Mouse (Mus musculus): ENCODE measurements around the gene Gm45785. TPM values are rescaled to one million over a fixed set of nuclear protein-coding genes. Genes with fewer than 3 reads are reported as not detected.
"Not testable (repeated sequence)": the region's sequence is repeated elsewhere in the genome, so short reads cannot be mapped to it uniquely, and the experiment has no call there.

Gene Gm45785
- polyA plus RNA-seq (2012; rRNA removed), result 0.19 and 0.21 TPM in 2 replicates

DNA sequence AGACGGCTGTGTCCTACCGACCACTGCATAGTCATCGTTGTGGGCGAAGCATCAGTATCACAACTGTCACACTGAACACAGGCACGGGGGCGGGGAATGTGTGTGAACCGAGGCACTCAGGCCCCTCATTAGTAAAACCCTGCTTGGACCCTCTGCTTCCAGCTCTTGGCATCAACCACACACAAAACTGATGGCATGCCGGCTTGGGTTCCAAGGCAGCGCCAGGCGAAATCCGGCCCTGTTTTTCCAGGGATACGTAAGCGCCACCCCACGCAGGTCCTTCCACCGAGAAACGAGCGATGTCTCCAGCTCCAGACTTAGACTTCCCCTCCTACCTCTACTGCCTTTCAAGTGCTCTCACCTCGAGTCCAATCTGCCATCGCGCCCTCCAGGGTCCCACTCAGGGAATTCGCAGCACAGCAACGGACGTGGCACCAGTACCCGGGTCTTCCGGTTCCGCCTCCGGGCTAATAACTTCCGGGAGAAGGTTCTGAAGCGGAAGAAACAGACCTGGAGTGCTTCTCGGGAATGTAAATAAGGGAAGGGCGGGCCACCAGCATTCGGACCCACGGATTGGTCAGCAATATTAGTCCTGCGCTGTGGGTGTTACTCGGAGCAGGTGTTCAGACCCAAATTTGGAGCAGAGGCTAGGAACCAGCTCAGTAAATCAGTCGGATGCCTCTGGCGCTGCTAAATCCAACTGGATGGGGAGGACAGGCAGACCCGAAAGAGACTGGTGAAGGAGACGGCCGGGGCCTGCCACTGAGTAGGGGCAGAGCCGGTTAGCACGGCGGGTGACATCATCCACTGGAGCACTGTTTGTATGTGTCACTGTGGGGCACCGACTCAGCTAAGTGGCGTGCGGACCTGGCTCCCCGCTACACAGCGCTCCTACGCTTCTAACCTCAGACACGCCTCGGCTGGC, at the start of gene Gm45785:
Gene Gm45785, minus strand, starts transcription at position 472 of the 925 bp plus-strand sequence.
- DNase-seq (ENCODE audit: low read depth), result peak; percentile 96
- TF ChIP-seq CTCF (IDR thresholded peaks at IDR 0.05; ENCODE audit: borderline replicate concordance, extremely low read depth, insufficient read depth, insufficient read length) (no peak), POLR2A (IDR thresholded peaks at IDR 0.05; ENCODE audit: borderline replicate concordance, extremely low read depth, insufficient read depth, insufficient read length, poor library complexity, severe bottlenecking) (no peak; the same call in 1 of the 2 replicates)

DNA sequence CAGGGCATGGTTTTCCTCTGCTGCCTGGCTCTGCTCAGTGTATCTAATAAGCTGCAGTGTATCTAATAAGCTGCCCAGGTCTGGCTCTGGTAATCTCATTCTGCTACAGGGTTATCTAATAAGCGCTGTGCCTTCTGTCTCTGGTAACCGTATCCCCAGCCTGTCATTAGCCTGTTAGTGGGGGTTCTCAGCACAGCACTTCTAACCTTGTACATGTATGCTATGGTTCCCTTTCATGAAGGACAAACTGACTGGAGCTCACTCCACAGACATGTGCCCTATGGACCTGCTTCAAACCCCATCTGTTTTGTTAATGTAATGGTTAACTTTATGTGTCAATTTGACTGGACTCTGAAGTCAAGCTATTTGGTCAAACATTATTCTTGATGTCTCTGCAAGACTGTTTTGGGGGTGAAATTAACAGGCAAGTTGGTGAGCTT, 49.5 kb upstream of the Gm45785 start:
- TF ChIP-seq POLR2A (IDR thresholded peaks at IDR 0.05; ENCODE audit: borderline replicate concordance, extremely low read depth, insufficient read depth, insufficient read length, poor library complexity, severe bottlenecking) (no peak), CTCF (IDR thresholded peaks at IDR 0.05; ENCODE audit: borderline replicate concordance, extremely low read depth, insufficient read depth, insufficient read length) (no peak)
- DNase-seq (ENCODE audit: low read depth), result no peak

DNA sequence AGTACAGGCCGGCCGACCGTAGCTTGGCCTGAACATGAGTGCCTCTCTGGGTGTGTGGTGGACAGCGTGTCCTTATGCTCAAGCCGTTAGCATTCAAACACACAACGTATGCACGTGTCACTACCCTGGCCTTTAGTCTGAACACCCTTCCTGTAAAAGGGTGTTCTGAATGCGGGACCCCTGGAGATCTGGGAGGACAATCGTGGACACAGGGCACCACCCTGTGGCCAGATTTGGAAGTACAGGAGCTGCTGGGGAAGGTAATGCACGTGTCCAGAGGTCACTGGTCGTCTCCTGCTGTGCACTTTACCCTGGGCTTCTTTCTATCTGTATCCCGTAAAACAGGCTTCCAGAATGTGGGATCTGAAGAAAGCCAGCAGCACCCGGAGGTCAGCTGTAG, 47.1 kb upstream of the Gm45785 start:
- no peak for TF ChIP-seq POLR2A (IDR thresholded peaks at IDR 0.05; ENCODE audit: borderline replicate concordance, extremely low read depth, insufficient read depth, insufficient read length, poor library complexity, severe bottlenecking)
- peak; percentile 92 for TF ChIP-seq CTCF (IDR thresholded peaks at IDR 0.05; ENCODE audit: borderline replicate concordance, extremely low read depth, insufficient read depth, insufficient read length)
- DNase-seq (ENCODE audit: low read depth), result peak; percentile 57

DNA sequence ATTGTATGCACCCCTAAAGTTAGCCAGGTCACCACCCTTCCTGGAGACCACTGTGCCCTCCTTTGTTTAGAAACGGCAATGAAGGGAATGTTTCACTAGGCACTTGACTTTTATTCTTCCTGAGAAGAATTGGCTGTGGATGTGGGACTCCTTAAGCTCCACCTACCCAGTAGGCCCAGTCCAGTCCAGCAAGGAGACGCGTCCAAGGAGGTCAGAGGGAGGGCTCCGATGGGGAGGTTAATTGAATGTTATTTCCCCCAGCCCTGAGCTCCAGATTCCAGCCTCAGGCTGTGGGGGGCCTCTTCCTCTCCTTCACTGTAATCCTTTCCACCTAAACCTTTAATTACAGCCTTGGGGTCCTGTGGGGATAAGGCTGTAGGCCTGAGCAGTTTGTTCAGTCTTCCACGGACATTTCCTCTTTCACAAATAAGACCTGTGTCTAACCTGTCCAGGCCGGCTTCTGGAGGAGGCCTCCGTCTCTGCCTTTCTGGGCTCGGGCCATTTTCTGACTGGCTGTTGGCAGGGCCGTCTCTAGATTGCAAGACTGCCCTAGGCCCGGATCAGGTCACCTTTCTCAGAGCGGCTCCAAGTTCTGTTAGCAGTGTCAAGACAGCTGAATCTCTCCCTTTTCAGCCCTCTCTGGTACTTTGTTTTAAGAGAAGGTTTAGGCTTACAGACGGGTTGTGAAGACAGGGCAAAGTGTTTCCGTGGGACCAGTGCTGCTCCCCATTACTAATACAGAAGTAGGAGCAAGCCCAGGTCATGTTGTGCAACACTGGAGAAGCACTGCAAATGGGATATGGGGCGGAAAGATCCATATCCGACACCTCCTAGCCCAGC, 46.1 kb upstream of the Gm45785 start:
- DNase-seq (ENCODE audit: low read depth), result no peak
- TF ChIP-seq POLR2A (IDR thresholded peaks at IDR 0.05; ENCODE audit: borderline replicate concordance, extremely low read depth, insufficient read depth, insufficient read length, poor library complexity, severe bottlenecking) (no peak), CTCF (IDR thresholded peaks at IDR 0.05; ENCODE audit: borderline replicate concordance, extremely low read depth, insufficient read depth, insufficient read length) (no peak)

DNA sequence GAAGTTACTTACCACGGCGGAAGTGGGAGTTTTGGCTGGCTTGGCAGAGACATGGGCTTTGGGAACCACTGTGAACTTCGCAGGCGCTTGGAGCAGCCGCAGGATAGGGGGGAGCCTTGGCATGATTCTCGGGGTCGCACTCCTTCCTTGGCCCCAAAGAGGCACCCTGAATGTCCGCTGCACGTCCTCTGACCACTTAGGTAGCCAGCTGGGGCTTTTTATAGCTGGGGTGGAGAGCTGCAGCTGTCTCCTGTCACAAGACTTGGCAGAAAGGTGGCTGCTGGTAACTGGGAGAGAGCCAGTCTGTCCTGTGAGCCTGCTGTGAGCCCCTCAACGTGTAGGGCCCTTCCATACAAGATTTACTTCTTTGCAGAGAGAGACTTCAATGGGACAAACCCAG, 44.1 kb upstream of the Gm45785 start, which contains the start of gene Cox8b:
Gene Cox8b, minus strand, starts transcription at position 227 of the 400 bp plus-strand sequence.
- no peak for DNase-seq (ENCODE audit: low read depth)
- TF ChIP-seq POLR2A (IDR thresholded peaks at IDR 0.05; ENCODE audit: borderline replicate concordance, extremely low read depth, insufficient read depth, insufficient read length, poor library complexity, severe bottlenecking) (no peak), CTCF (IDR thresholded peaks at IDR 0.05; ENCODE audit: borderline replicate concordance, extremely low read depth, insufficient read depth, insufficient read length) (no peak)

DNA sequence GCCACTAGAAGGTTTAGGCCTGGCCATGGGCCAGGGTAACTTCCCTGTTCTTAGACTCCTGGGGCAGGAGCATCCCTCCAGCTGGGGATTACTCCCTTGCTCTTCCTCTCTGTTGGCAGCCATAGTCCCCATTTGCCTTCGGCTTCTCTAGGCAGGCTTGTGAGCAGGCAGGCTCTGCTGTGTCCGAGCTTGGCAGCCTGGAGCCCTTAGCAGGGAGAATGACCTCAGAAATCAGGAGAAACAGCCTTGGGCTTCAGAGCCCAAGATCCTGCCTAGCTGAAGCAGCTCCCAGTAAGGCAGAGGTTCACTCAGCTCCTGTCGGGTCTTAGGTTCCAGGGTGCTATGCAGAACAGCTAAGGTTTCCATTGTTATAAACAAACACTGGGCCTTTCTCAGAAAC, 43.0 kb upstream of the Gm45785 start:
- no peak for DNase-seq (ENCODE audit: low read depth)

DNA sequence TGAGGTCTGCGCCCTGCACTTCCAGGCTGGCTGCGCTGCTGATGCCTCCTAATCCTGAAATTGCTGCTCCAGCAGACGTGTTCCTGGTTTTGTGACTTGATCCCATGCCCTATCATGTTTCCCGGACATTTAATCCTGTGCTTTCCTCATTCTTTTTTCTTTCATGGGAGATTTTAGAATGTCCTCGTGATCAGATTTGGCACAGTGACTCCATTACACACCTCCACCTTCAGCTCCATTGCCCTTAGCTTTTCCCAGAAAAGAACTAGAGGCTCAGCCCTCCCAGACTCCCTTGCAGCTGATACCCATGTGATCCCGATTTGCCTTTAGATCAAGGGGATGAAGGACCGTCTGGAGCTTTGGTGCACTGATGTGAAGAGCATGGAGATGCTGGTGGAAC, 41.7 kb upstream of the Gm45785 start:
- TF ChIP-seq POLR2A (IDR thresholded peaks at IDR 0.05; ENCODE audit: borderline replicate concordance, extremely low read depth, insufficient read depth, insufficient read length, poor library complexity, severe bottlenecking) (no peak), CTCF (IDR thresholded peaks at IDR 0.05; ENCODE audit: borderline replicate concordance, extremely low read depth, insufficient read depth, insufficient read length) (no peak)
- no peak for DNase-seq (ENCODE audit: low read depth)

More for the DNA sequence above, 43.0 kb upstream of the Gm45785 start:
- TF ChIP-seq CTCF (IDR thresholded peaks at IDR 0.05; ENCODE audit: borderline replicate concordance, extremely low read depth, insufficient read depth, insufficient read length), result no peak
- no peak for TF ChIP-seq POLR2A (IDR thresholded peaks at IDR 0.05; ENCODE audit: borderline replicate concordance, extremely low read depth, insufficient read depth, insufficient read length, poor library complexity, severe bottlenecking)

DNA sequence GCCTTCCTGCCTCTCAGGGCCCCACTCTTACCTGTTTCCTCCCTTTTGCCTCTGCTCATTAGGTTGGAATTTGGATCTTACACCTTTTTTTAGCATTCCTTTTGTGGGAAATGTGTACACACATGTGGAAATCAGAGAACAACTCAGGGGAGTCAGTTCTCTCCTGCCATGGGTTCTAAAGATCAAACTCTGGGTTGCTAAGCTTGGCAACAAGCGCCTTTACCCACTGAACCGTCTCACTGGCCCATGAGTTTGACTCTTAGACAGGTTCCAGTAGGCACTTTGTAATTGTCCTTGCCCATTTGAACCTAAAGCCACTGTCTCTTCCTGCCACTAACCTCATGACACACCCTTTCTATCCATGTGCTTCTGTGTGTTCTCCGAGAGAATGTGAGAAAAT, 38.5 kb upstream of the Gm45785 start:
- DNase-seq (ENCODE audit: low read depth), result no peak
- no peak for TF ChIP-seq CTCF (IDR thresholded peaks at IDR 0.05; ENCODE audit: borderline replicate concordance, extremely low read depth, insufficient read depth, insufficient read length)
- no peak for TF ChIP-seq POLR2A (IDR thresholded peaks at IDR 0.05; ENCODE audit: borderline replicate concordance, extremely low read depth, insufficient read depth, insufficient read length, poor library complexity, severe bottlenecking)

DNA sequence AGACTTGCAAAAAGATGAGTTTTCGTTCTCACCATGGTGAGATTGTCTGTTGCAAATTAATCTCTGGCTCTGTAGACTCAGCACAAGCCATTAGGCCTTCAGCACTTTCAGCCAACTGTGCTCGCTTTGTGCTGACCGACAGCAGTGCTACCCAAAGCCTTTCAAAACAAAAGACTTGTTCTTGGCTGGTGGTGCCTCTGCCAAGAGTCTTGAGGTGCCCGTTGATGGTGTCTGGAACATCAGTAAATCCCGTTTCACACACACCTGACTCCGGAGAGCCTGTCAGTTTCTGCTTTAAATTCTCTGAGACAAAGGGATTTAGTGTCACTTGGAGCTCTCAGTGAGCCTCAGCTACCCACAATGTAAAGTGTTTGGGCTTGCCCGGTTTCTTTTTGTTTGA, 37.9 kb upstream of the Gm45785 start:
- TF ChIP-seq CTCF (IDR thresholded peaks at IDR 0.05; ENCODE audit: borderline replicate concordance, extremely low read depth, insufficient read depth, insufficient read length) (no peak), POLR2A (IDR thresholded peaks at IDR 0.05; ENCODE audit: borderline replicate concordance, extremely low read depth, insufficient read depth, insufficient read length, poor library complexity, severe bottlenecking) (no peak)
- DNase-seq (ENCODE audit: low read depth), result no peak

DNA sequence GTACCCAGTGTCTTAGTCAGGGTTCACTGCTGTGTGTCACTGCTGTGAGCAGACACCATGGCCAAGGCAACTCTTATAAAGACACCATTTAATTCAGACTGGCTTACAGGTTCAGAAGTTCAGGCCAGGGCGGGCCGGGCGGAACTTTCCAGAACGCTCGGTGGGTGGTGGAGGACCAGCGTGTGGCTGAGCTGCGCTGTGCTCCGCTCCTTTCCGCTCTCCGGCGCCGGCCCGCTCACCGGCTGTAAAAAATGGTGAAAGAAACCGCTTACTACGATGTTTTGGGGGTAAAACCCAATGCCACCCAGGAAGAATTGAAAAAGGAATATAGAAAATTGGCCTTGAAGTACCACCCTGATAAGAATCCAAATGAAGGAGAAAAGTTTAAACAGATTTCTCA, 34.5 kb upstream of the Gm45785 start:
- DNase-seq (ENCODE audit: low read depth), result not testable (repeated sequence)

DNA sequence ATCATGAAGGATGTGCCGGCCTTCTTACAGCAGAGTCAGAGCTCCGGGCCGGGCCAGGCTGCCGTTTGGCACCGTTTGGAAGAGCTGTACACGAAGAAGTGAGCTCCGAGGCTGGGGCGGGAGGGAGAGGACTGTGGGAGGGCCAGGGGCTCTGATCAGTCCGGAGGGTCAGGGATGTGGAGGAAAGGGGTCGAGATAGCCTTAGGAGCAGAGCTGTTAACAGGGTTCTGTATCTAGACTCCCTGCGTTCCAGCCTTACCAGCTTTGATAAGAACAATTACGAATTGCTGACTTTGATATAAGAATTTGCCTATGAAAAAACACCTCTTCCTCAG, 26.3 kb upstream of the Gm45785 start:
- no peak for DNase-seq (ENCODE audit: low read depth)
- TF ChIP-seq POLR2A (IDR thresholded peaks at IDR 0.05; ENCODE audit: borderline replicate concordance, extremely low read depth, insufficient read depth, insufficient read length, poor library complexity, severe bottlenecking), result no peak
- no peak for TF ChIP-seq CTCF (IDR thresholded peaks at IDR 0.05; ENCODE audit: borderline replicate concordance, extremely low read depth, insufficient read depth, insufficient read length)

Data from brain, embryonic 14.5 days (tissue).